Mouse (Mus musculus) olfactory bulb, adult 2 months (tissue): ENCODE data around the gene Sept10. TPM values are rescaled to one million over a fixed set of nuclear protein-coding genes. Genes with fewer than 3 reads are reported as not detected.

Source experiments
- H3K27ac ChIP-seq: fragments of 200-500 bp; 2 replicates; pipeline ENCODE4 v1.5.1; 2012; ENCODE audit warnings: low read depth, low read length; ENCODE audit not compliant: insufficient read depth
- H3K4me1 ChIP-seq: fragments of 200-500 bp; 2 replicates; pipeline ENCODE4 v1.6.1; 2012; ENCODE audit warnings: low read length; ENCODE audit not compliant: control insufficient read depth, insufficient read depth
- H3K4me3 ChIP-seq: fragments of 200-500 bp; 2 replicates; pipeline ENCODE4 v1.5.1; 2012; ENCODE audit warnings: mild to moderate bottlenecking, low read depth, low read length, moderate library complexity; ENCODE audit not compliant: insufficient read depth
- CTCF ChIP-seq: fragments of 200-500 bp; IDR thresholded peaks from 2 replicates; pipeline ENCODE4 v1.5.1; 2012; ENCODE audit warnings: low read depth, mild to moderate bottlenecking, low read length, moderate library complexity; ENCODE audit not compliant: insufficient read depth
- POLR2A ChIP-seq: fragments of 200-500 bp; IDR thresholded peaks from 2 replicates; pipeline ENCODE4 v1.6.1; 2012; ENCODE audit warnings: mild to moderate bottlenecking, low read depth, low read length, moderate library complexity; ENCODE audit not compliant: insufficient read depth
- WGBS: fragments of 180-500 bp; shearing (Covaris S2); methylation state at CpG from one replicate; pipeline ENCODE4 v1.1.7; 2018; 5-methylcytosine and 5-hydroxymethylcytosine counted together
- polyA plus RNA-seq: library from polyadenylated mRNA; stranded (reverse); fragments of >200 nt; gene quantifications from 2 replicates; pipeline ENCODE4 v1.2.4, GENCODE M21; 2012; ENCODE audit warnings: low replicate concordance; ENCODE audit not compliant: missing spikeins, insufficient read depth, insufficient read length

The Sept10 gene
- polyA plus RNA-seq, 1 experiment: not detected

GRCm38 (mm10) chr10:59158627-59159026, 63.0 kb downstream of the Sept10 start:
- Histone ChIP-seq H3K27ac (no peak overlapping the region), H3K4me1 (no peaks in the 10 kb centered on the region), H3K4me3 (no peak overlapping the region)
- no peak for TF ChIP-seq CTCF
- no peak for TF ChIP-seq POLR2A
- 79% methylated on average over 3 of the region's 3 CpGs for WGBS

DNA sequence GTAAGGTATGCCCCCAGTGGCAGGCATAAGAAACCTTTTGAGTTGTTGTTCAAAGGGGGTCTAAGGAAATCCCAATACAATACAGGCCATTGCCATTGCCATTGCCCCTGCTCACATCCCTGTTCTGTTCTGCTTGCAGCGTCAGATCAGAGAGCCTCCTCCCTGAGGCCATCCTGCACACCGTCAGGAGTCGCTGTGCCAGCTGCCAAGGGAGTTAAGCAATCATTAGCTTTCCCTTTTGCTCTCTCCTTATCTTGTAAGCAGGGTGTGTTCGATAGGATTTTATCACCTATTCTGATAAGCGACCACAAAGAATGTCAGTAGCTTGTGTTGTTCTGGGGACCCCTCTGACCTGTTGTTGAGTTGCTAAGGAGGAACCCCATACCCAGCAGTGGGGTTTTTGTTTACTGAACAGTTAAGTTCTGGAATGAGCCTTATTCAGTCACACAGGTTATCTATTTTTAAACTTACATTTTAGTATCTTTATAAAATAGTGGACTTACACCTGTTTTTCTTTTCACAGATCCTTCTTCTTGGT, 69.0 kb downstream of the Sept10 start:
- H3K27ac ChIP-seq: no peak overlapping the region
- no peak for TF ChIP-seq POLR2A
- no peak for TF ChIP-seq CTCF
- 87% methylated on average over 5 of the region's 5 CpGs for WGBS
- H3K4me1 ChIP-seq: no peaks in the 10 kb centered on the region
- no peak overlapping the region for H3K4me3 ChIP-seq

GRCm38 (mm10) chr10:59150938-59151657, 70.5 kb downstream of the Sept10 start:
- H3K27ac ChIP-seq: no peak overlapping the region
- TF ChIP-seq POLR2A (no peak), CTCF (no peak)
- WGBS: 92% methylated on average over 10 of the region's 10 CpGs
- no peaks in the 10 kb centered on the region for H3K4me1 ChIP-seq
- no peak overlapping the region for H3K4me3 ChIP-seq

- no peaks in the 10 kb centered on the region for H3K4me1 ChIP-seq
- H3K4me3 ChIP-seq: no peak overlapping the region
- H3K27ac ChIP-seq: no peak overlapping the region
- TF ChIP-seq POLR2A: no peak
- peak; percentile 8; the same call in 1 of the 2 replicates for TF ChIP-seq CTCF
- WGBS: 12% methylated on average over 8 of the region's 8 CpGs
Measured at GRCm38 (mm10) chr10:59149956-59150383, 71.7 kb downstream of the Sept10 start.

DNA sequence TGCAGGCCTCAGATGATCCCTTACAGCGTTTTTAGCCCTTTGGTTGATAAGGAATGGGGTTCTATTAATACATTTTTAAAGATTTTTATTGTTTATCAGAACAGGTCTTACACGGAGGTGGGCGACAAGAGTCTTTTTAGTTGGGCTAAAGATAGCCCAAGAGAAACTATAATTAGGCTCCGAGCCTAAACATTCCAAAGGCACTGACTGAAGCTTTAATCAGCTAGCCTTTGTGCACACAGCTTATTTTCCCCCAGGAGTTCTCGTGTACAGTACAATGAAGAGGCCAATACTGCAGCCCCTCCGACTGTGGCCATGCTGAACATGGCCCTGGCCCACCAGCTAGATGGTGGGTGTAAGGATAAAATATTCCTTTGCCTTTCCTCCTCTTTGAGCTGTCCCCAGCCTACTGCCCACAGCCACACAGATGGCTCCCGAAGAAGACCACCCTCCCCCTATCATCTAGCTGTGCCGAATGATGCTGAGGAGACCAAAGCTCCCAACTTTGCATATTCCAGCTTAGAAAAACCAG, 88.1 kb downstream of the Sept10 start:
- H3K27ac ChIP-seq: no peak overlapping the region
- TF ChIP-seq POLR2A (no peak), CTCF (no peak)
- H3K4me3 ChIP-seq: no peak overlapping the region
- WGBS: 27% methylated on average over 8 of the region's 8 CpGs
- peaks cover 6% of the 10 kb centered on the region for H3K4me1 ChIP-seq

- Histone ChIP-seq H3K4me3 (no peak overlapping the region), H3K4me1 (peaks cover 6% of the 10 kb centered on the region), H3K27ac (no peak overlapping the region)
- WGBS: 86% methylated on average over 20 of the region's 20 CpGs
- TF ChIP-seq POLR2A (no peak), CTCF (no peak)
Measured at GRCm38 (mm10) chr10:59131926-59132628, 89.6 kb downstream of the Sept10 start.

DNA sequence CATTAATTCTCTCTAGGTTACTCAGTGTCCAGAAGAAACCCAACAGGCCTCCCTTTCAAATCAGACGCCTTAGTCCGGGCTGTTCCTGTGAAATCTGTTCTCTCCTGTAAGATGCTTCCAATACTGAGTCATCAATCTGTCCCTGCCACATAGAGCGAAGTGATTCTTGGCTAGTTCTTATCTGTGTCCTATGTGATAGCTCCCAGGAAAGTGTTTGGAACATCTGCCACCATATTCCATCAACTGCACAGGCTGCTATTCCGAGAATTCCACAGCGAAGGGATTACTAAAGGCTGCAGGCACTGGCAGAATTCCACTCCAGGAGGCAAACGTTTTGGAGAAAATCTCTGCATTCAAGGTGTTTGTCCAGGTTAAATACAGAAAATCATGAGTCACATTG, 94.0 kb downstream of the Sept10 start:
- TF ChIP-seq POLR2A: no peak
- no peak for TF ChIP-seq CTCF
- Histone ChIP-seq H3K4me3 (no peak overlapping the region), H3K27ac (no peak overlapping the region), H3K4me1 (no peaks in the 10 kb centered on the region)
- WGBS: 86% methylated on average over 6 of the region's 6 CpGs

DNA sequence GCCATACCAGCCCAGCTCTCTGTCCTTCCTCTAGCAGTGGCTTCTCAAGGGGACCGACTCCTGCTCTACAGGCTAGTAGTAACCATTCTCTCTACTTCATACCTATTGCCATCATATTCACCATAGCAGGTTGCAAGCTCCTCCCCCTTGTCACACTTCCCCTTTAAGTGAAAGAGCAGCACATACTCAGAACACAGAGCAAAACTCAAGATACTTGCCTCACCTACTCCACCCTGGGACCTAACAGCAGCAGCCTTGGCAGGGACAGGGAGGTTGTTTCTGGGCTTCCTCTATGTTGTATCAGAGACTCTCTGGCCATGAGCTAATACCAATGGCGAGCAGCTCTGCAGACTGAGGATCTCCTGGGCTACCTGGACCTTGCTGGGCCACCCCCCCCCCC, 96.2 kb downstream of the Sept10 start:
- H3K4me1 ChIP-seq: no peaks in the 10 kb centered on the region
- no peak overlapping the region for H3K4me3 ChIP-seq
- TF ChIP-seq POLR2A: no peak
- no peak for TF ChIP-seq CTCF
- WGBS: 93% methylated on average over 2 of the region's 2 CpGs
- H3K27ac ChIP-seq: no peak overlapping the region

GRCm38 (mm10) chr10:59119811-59120210, 101.8 kb downstream of the Sept10 start:
- Histone ChIP-seq H3K4me1 (peaks cover 9% of the 10 kb centered on the region), H3K27ac (no peak overlapping the region), H3K4me3 (no peak overlapping the region)
- TF ChIP-seq POLR2A: no peak
- TF ChIP-seq CTCF: no peak
- WGBS: 96% methylated on average over 2 of the region's 2 CpGs
